Mouse (Mus musculus) neural tube, embryonic 14.5 days (tissue): ENCODE data around the gene Gm49383. TPM values are rescaled to one million over a fixed set of nuclear protein-coding genes. Genes with fewer than 3 reads are reported as not detected.

Source experiments
- ATAC-seq: fragments of 200-750 bp; cut with Nextera tagmentation; 2 replicates; pipeline ENCODE4 v1.8.0; 2017; ENCODE audit warnings: low read depth, mild to moderate bottlenecking, moderate TSS enrichment, moderate library complexity
- H3K27ac ChIP-seq: fragments of 300-500 bp; sonication (generic); 2 replicates; pipeline ENCODE4 v1.5.1; 2014; ENCODE audit warnings: low read depth, mild to moderate bottlenecking, control low read depth, low read length, moderate library complexity, mixed read lengths
- H3K27me3 ChIP-seq: fragments of 300-500 bp; sonication (generic); 2 replicates; pipeline ENCODE4 v1.6.1; 2014; ENCODE audit warnings: low read length; ENCODE audit not compliant: control insufficient read depth, insufficient read depth
- H3K36me3 ChIP-seq: fragments of 300-500 bp; sonication (generic); 2 replicates; pipeline ENCODE4 v1.6.1; 2014; ENCODE audit warnings: low read length, mixed read lengths; ENCODE audit not compliant: control insufficient read depth, insufficient read depth
- H3K4me1 ChIP-seq: fragments of 300-500 bp; sonication (generic); 2 replicates; pipeline ENCODE4 v1.6.1; 2014; ENCODE audit warnings: low read length; ENCODE audit not compliant: control insufficient read depth, insufficient read depth
- H3K4me2 ChIP-seq: fragments of 300-500 bp; sonication (generic); 2 replicates; pipeline ENCODE4 v1.6.1; 2014; ENCODE audit warnings: mild to moderate bottlenecking, low read depth, low read length, control low read depth
- H3K4me3 ChIP-seq: fragments of 300-500 bp; sonication (generic); 2 replicates; pipeline ENCODE4 v1.5.1; 2014; ENCODE audit warnings: low read depth, low read length, control low read depth, mixed read lengths
- H3K9ac ChIP-seq: fragments of 300-500 bp; sonication (generic); replicated peaks from 2 replicates; pipeline ENCODE4 v1.6.1; 2014; ENCODE audit warnings: low read depth, mild to moderate bottlenecking, control low read depth, low read length, mixed read lengths
- H3K9me3 ChIP-seq: fragments of 300-500 bp; sonication (generic); 2 replicates; pipeline ENCODE4 v1.6.1; 2016; ENCODE audit warnings: low read length; ENCODE audit not compliant: control insufficient read depth
- WGBS: fragments of 180-500 bp; shearing (Covaris S2); extraction: QIAGEN DNeasy Blood & Tissue Kit; methylation state at CpG from one replicate; pipeline ENCODE4 v1.1.7; 2014; 5-methylcytosine and 5-hydroxymethylcytosine counted together
- microRNA-seq: library from miRNA; unstranded; fragments of <30 nt; microRNA quantifications from one replicate; pipeline ENCODE4, GENCODE M21; 2016
- polyA plus RNA-seq: library from polyadenylated mRNA; unstranded; fragments of >200 nt; fragmentation: Nextera tagmentation; extraction: Ambion mirVana; gene quantifications from 2 replicates; pipeline ENCODE4 v1.2.1, GENCODE M21; 2014

Gene Gm49383
- polyA plus RNA-seq, 1 experiment from 2014 or later: 11.8 TPM

DNA sequence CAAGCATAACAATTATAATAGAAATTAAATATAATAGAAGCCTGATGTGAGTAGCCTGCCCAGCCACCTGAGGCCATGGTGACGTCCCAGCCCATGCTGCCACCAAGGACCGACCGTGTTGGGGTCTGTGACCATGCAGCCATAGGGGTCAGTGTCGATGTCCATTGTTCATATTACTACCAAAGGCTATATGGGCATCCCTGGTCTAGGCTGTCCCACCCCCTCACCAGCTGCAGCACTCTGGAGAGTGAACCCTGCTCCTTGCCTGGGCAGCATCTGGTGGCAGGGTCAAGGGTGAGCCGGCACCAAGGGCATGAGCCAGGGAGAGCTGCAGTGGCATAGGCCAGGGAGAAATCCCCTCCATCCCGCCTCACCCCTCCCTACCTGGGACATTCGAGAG, 57.1 kb downstream of the Gm49383 start:
- H3K4me3 ChIP-seq: no peak overlapping the region
- no peaks in the 10 kb centered on the region for H3K9me3 ChIP-seq
- H3K27ac ChIP-seq: no peak overlapping the region
- H3K36me3 ChIP-seq: no peaks in the 10 kb centered on the region
- H3K4me2 ChIP-seq: no peak overlapping the region
- no peaks in the 10 kb centered on the region for H3K27me3 ChIP-seq
- no peak for ATAC-seq
- no peaks in the 10 kb centered on the region for H3K4me1 ChIP-seq
- WGBS: 88% methylated on average over 7 of the region's 7 CpGs
- H3K9ac ChIP-seq: no peak overlapping the region

- Histone ChIP-seq H3K4me3 (no peak overlapping the region), H3K9ac (no peak overlapping the region), H3K4me1 (no peaks in the 10 kb centered on the region), H3K27ac (no peak overlapping the region), H3K27me3 (no peaks in the 10 kb centered on the region), H3K36me3 (no peaks in the 10 kb centered on the region), H3K9me3 (no peaks in the 10 kb centered on the region), H3K4me2 (no peak overlapping the region)
- no peak for ATAC-seq
- WGBS: 87% methylated on average over 3 of the region's 3 CpGs
Observed at GRCm38 (mm10) chr12:69139201-69139600, 57.7 kb downstream of the Gm49383 start.

Small RNA genes lying within 50 kb of the gene (microRNA-seq; reads per million reads assigned to microRNA genes)
- not detected for gene Gm47287
- gene Gm47295: 2.6 reads per million

Other genes starting within 250 kb of the Gm49383 start
- gene Rps29, start 37.9 kb downstream of the Gm49383 start, polyA plus RNA-seq: 997 and 1,030 TPM in 2 replicates
- gene Lrr1, start 28.3 kb downstream of the Gm49383 start, polyA plus RNA-seq: 1.6 and 1.8 TPM in 2 replicates
- gene Rpl36al, start 13.0 kb downstream of the Gm49383 start, polyA plus RNA-seq: 381 and 387 TPM in 2 replicates
- gene Mgat2, start 12.9 kb downstream of the Gm49383 start, polyA plus RNA-seq: 36.8 and 40.5 TPM in 2 replicates
- 6.8 and 7.3 TPM in 2 replicates for gene Dnaaf2, start 1.3 kb upstream of the Gm49383 start, polyA plus RNA-seq
- 9.0 and 9.1 TPM in 2 replicates for gene Gm49384, start 7.2 kb upstream of the Gm49383 start, polyA plus RNA-seq
- gene Pole2, start 31.1 kb upstream of the Gm49383 start, polyA plus RNA-seq: 3.4 and 5.4 TPM in 2 replicates
- 13.7 and 20.1 TPM in 2 replicates for gene Klhdc1, start 44.1 kb upstream of the Gm49383 start, polyA plus RNA-seq
- 296 and 305 TPM in 2 replicates for gene Klhdc2, start 99.6 kb upstream of the Gm49383 start, polyA plus RNA-seq
- gene Nemf, start 160.1 kb upstream of the Gm49383 start, polyA plus RNA-seq: 97.2 and 103 TPM in 2 replicates
- gene Arf6, start 175.0 kb upstream of the Gm49383 start, polyA plus RNA-seq: 29.3 and 30.4 TPM in 2 replicates
- gene Gm9887, start 175.4 kb upstream of the Gm49383 start, polyA plus RNA-seq: 1.0 and 1.3 TPM in 2 replicates